Mouse (Mus musculus): ENCODE measurements around the gene Ensa. TPM values are rescaled to one million over a fixed set of nuclear protein-coding genes. Genes with fewer than 3 reads are reported as not detected.
A peak's percentile ranks its signal among the peaks of the same experiment; 100 is the strongest.
"Not testable (repeated sequence)": the region's sequence is repeated elsewhere in the genome, so short reads cannot be mapped to it uniquely, and the experiment has no call there.

The Ensa gene
- total RNA-seq, 4 experiments from 2014 or later, result 322 to 333 (median 327) TPM

- no peak for DNase-seq (ENCODE audit: low spot score in 2 of 2)
These were observed 38.1 kb downstream of the Ensa start for GRCm38 (mm10) chr3:95662724-95663449.

- DNase-seq (ENCODE audit: low spot score in 2 of 2), result no peak
These were observed 38.7 kb downstream of the Ensa start for GRCm38 (mm10) chr3:95663486-95663885.

DNA sequence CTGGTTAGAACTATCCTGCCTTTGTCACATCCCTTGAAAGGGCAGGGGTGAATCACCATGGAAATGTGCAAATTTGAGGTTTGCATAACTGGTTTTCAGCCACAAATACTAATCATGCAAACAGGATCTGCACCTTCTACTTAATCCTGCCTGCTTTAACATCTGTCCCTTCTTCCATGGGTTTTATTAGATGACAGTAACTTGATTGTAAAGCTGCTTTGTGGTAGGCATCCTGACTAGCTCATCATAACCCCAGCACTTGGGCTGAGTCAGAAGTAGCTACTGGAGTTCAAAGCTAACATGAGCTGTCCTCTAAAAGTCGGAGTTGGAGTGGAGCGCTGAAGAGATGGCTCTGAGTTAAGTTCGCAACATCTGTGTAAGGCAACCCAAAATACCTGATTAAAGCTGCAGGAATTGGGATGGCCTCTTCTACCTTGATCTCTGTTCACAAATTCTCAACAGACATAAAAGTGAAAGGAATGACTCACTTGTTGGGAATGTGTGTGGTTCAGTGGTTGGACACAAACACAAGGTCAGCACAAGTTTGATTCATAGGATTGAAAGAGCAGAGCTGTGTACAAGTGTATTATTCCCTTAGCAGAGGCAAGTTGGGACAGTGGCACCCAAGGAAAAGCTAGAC is 39.3 kb downstream of the Ensa start:
- no peak for DNase-seq (ENCODE audit: low spot score in 2 of 2)

- DNase-seq (ENCODE audit: low spot score in 2 of 2), result no peak
These were observed 40.2 kb downstream of the Ensa start for GRCm38 (mm10) chr3:95664940-95665352.

DNA sequence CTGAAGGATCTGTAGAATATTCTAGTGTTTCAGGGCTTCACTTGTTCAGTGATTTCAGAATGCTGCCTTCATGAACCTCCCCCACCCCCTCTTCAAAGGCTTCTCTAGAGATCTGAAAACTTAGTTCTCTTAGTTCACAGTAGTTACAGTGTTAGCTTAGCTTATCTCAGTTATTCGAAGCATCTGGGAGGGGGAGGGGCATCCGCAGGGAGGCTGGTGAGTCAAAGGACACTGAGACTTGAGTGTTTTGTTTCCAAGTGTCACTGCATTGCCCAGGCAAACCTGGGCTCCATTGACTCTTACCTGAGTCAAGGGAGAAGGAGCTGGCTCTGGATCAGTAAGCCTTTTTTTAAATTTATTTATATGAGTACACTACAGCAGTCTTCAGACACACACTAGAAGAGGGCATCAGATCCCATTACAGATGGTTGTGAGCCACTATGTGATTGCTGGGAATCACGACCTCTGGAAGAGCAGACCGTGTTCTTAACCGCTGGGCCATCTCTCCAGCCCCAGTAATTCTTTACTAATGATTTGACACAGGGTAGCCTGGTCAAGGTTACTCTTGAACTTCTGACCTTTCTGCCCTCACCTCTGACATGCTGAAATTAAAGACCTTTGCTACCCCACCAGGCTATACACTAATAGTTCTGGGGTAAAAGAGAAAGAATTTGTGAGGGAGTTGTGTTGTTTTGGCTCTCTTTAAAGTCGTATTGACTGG is 41.5 kb downstream of the Ensa start:
- DNase-seq (ENCODE audit: low spot score in 2 of 2), result no peak

DNA sequence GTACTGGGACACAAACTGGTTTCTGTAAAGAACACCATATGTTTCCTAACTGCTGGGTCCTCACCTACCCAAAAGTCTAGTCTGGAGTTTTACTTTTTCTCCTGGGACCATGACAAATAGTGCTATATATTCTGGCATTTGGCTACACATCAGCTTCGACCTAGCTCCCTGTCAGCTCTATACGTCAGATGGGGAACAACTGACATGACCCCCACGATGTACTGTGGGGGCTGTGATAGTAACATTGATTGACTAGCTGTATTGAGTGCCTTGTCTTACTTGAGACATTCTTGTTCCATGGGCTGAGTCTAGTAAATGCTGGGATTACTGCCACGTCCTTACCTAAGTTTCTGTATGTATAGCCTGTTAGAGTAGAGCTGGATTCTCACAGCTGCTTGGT is 42.7 kb downstream of the Ensa start:
- no peak for DNase-seq (ENCODE audit: low spot score in 2 of 2)

DNA sequence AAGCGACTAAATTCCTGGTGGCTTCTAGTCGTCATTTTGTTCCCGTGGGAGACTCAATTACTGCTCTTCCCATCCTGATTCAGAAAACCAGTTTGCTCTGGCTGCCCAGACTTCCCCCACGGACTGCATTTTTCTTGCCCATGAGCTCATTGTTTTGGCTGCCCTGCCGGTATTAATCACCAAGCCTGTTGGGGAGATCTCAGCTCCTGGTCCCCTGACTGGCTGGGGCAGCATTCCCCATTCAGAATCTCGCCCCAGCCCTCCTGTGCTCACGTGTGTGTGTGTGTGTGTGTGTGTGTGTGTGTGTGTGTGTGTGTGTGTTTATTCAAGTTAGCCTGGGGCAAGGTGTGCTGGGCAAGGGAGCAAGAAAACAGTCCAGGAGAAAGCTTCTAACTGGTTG is 43.2 kb downstream of the Ensa start:
- DNase-seq (ENCODE audit: low spot score in 2 of 2), result peak in 1 of 2 experiments; percentile 45

DNA sequence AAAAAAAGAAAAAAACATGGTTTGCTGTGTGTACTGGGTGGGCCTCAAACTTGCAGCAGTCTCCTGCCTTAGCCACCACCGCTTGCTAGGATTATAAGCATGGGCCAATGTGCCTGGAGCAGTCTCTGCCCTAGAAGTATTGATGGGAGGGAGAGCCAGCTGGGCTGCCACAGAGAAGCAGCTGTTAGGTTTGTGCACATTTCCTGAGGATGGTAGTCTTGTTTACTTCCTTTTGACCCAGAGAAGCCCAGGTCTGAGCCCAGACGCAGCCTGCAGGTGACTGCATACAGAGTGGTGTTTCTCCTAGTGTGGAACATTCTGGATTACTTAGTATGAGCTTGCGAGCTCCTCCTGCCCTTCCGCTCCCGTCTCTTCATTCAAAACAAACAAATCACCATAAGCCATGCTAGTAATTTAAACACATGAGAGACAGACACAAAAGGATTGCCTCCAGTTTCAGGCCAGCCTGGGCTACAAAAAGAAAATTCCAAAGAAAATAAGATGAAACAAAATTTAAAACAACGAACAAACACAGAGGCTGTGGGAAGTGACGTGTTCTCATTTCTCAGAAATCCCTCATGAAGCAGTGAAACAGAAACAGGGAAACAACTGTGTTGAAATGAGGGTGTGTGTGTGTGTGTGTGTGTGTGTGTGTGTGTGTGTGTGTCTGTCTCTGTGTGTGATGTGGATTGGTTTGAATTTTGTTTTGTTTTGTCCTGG is 44.0 kb downstream of the Ensa start:
- no peak for DNase-seq (ENCODE audit: low spot score in 2 of 2)

DNA sequence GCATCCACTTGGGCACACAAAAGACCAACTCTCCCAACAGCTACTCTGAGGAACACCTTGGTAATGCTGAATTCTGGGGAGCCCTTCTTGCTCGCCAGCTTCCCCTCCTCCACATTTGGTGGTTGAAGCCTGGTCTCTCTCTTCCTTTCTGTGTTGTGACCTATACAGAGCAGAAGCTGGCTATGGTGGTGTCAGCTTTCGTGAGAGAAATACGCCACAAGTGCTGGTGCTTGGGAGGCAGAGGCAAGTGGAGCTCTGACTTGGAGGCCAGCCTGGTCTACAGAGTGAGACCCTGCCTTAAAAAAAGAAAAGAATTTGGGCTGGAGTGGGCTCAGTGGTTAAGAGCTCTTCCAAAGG is 44.5 kb downstream of the Ensa start:
- DNase-seq (ENCODE audit: low spot score in 2 of 2), result no peak

GRCm38 (mm10) chr3:95670419-95670818 is 45.6 kb downstream of the Ensa start:
- DNase-seq (ENCODE audit: low spot score in 2 of 2), result not testable (repeated sequence)

- DNase-seq (ENCODE audit: low spot score in 2 of 2), result no peak
These were observed 46.4 kb downstream of the Ensa start for GRCm38 (mm10) chr3:95671201-95671600.

- no peak for DNase-seq (ENCODE audit: low spot score in 2 of 2)
These were observed 47.7 kb downstream of the Ensa start for GRCm38 (mm10) chr3:95672461-95672860.

GRCm38 (mm10) chr3:95672861-95673706 is 48.3 kb downstream of the Ensa start:
- no peak for DNase-seq (ENCODE audit: low spot score in 2 of 2)

DNA sequence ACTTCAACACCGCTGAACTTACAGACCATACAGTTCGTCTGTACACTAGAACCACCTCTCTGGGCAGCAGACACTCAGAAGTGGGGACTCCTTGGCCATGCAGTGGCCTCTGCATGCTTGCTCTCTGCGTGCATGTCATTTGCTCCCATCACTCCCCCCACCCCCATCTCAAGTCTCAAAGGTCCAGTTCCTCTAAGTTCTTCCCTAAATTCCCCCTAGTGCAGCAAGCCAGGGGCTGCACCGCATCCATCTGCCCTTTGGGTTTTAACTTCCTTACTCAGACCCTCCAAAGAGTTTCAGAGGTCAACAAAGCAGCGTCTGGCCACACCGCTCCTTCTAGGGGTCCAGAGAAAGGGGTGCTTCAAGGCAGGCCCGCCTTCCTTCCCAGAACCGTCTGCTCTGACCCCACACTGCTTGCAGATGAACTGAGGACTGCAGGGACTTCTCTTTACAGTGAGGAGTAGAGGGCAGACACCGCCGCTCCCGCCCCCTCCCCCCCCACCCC is 49.0 kb downstream of the Ensa start:
- no peak for DNase-seq (ENCODE audit: low spot score in 2 of 2)

DNA sequence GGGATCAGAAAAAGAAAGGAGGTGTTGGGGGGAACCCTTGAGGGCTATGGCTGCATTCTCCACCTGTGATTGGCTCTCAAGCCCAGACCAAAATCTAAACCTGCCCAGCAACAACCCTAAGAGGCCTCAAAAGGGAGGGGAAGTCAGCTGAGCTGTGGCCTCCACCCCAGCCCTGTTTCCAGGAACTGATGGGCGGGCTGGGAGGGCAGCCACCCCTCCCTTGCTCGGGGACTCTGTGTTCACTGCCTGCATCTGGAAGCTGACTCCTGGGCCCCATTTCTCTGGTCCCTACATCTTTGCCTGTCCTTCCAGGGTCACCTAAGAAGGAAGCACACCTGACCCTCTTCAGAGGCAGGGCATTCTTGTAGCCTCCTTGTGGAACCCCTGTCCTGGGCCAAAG is 49.4 kb downstream of the Ensa start:
- DNase-seq (ENCODE audit: low spot score in 2 of 2), result no peak

- no peak for DNase-seq (ENCODE audit: low spot score in 2 of 2)
These were observed 50.0 kb downstream of the Ensa start for GRCm38 (mm10) chr3:95674812-95675211.

DNA sequence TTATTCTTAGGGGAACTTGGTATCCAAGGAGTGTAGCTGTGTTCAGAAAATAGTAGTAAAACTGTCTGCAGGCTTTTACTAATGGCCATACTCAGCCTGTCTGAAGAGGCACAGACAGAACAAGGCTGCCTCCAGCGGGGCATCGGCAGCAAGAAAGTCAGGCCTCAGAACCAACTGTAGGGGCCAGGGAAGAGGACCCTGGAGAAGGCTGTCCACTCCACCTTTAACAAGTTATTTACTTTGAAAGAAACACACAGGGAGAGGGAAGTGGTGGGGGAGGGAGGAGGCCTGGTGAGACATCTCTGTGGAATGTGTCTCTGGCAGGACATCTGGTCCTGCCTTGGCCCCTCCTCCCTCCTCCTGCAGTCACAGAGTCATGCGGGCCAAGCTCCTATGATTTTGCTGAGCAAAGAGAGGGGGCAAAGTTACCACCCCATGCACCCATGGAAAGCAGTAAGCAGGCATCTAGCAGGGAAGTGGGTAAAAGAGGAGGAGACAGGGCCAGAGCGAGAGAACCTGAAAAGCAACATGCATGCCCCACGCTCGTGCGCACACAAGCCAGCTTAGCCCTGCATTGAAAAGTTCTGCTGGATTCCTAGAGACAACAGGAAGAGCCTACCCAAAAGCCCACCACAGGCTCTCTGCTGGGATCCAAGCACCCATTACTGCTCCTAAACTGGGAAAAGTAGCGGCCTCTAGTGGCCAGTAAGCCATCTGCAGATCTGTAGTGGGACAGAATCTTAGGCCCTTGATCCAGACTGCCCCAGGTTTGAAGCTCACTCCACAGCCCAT is 50.7 kb downstream of the Ensa start:
- peak in 1 of 2 experiments; percentile 23 for DNase-seq (ENCODE audit: low spot score in 2 of 2)

- DNase-seq (ENCODE audit: low spot score in 2 of 2), result no peak
These were observed 52.1 kb downstream of the Ensa start for GRCm38 (mm10) chr3:95676745-95677419.

DNA sequence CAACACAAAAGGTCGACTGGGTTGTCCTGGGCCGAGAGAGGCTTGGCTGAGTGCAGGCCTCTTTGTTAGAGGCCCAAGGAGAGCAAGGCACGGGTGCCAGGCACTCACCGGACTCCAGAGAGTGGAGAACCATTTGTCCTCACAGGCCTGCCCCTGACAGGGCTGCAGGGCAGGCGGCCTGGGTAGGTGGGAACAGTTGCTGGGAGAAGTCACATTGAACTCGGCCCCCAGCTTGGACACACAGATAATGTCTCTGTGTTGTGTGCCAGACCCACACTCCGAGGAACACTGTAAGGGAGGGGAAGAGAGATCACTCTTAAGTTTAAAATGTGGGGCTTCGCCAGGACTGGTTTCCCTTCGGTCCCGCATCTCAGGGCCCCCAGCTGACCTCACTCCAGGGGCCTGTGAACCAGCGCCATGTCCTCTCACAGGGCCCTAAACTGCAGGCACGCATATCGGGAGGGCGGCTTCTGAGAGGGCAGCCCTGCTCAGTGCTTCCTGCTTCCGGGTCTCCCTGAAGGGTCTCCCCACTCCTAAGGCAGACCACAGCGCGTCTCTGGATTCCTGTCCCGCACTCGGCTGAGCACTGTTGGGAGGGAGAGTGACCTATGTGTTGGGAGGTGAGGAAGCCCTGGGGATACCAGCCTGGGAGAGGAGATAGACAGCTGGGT is 52.8 kb downstream of the Ensa start:
- DNase-seq (ENCODE audit: low spot score in 2 of 2), result no peak

Measured in left cerebral cortex, adult 8-10 months (tissue).